Mouse (Mus musculus) kidney, adult 10 weeks (tissue): ENCODE results near the gene Tas2r114. TPM values are rescaled to one million over a fixed set of nuclear protein-coding genes. Genes with fewer than 3 reads are reported as not detected.

Source experiments
- polyA plus RNA-seq: library from polyadenylated mRNA; stranded (reverse); fragments of 350-450 nt; fragmentation: Illumina TruSeq; extraction: RNeasy Lipid Tissue Mini Kit (QIAGEN cat#74804); gene quantifications from one replicate; pipeline ENCODE4 v1.2.3, GENCODE M21; 2014; ENCODE audit warnings: low read depth, low replicate concordance

Gene Tas2r114
- polyA plus RNA-seq: not detected

GRCm38 (mm10) chr6:131689963-131690362 lies at the start of gene Tas2r114:
Gene Tas2r114, minus strand, starts transcription at chr6:131690063.

GRCm38 (mm10) chr6:131687395-131687794 lies 2.5 kb downstream of the Tas2r114 start, which contains the start of gene Tas2r105:
Gene Tas2r105, minus strand, starts transcription at chr6:131687495.

GRCm38 (mm10) chr6:131685644-131686043 lies 4.2 kb downstream of the Tas2r114 start, which contains the start of gene Tas2r104:
Gene Tas2r104, minus strand, starts transcription at chr6:131685744.

GRCm38 (mm10) chr6:131678786-131679185 lies 11.1 kb downstream of the Tas2r114 start, which contains the start of gene Tas2r106:
Gene Tas2r106, minus strand, starts transcription at chr6:131678886.

GRCm38 (mm10) chr6:131660049-131660448 lies 29.8 kb downstream of the Tas2r114 start, which contains the start of gene Tas2r107:
Gene Tas2r107, minus strand, starts transcription at chr6:131660149.

Other genes starting within 250 kb of the Tas2r114 start
- gene 5430401F13Rik, start 203.7 kb downstream of the Tas2r114 start, polyA plus RNA-seq: not detected
- not detected for gene Gm6619, start 203.7 kb downstream of the Tas2r114 start, polyA plus RNA-seq
- gene Tas2r130, start 59.2 kb downstream of the Tas2r114 start, polyA plus RNA-seq: not detected
- gene Tas2r107, start 29.9 kb downstream of the Tas2r114 start, polyA plus RNA-seq: not detected
- not detected for gene Tas2r106, start 11.2 kb downstream of the Tas2r114 start, polyA plus RNA-seq
- gene Tas2r104, start 4.3 kb downstream of the Tas2r114 start, polyA plus RNA-seq: not detected
- gene Tas2r105, start 2.6 kb downstream of the Tas2r114 start, polyA plus RNA-seq: not detected